Mouse (Mus musculus): ENCODE results near the gene Slc12a1. TPM values are rescaled to one million over a fixed set of nuclear protein-coding genes. Genes with fewer than 3 reads are reported as not detected.

Gene Slc12a1
- not detected for total RNA-seq (2023)

GRCm38 (mm10) chr2:125152388-125152787 lies at the start of gene Slc12a1:
Slc12a1 (plus strand) TSS chr2:125152505.

DNA sequence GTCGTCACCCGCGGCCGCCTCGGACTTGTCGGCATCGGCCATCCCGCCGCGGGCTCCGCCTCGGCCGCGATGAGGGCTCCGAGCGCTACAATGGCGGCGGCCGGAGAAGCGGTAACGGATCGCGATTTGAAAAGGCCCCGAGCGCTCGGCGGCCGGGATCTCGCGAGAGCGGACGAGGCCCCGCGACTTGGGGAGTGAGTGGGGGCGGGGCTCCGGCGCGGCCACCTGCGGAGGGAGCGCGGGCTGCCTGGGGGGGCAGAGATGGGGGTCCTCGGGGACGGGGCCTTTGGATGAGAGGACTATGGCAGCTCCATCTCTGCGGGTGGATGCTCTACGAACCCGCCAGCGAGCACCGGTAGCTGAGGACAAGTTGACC lies 28.8 kb upstream of the Slc12a1 start, which contains the start of gene Myef2:
Myef2 (minus strand) TSS at position 185 of the 376 bp plus-strand sequence.

DNA sequence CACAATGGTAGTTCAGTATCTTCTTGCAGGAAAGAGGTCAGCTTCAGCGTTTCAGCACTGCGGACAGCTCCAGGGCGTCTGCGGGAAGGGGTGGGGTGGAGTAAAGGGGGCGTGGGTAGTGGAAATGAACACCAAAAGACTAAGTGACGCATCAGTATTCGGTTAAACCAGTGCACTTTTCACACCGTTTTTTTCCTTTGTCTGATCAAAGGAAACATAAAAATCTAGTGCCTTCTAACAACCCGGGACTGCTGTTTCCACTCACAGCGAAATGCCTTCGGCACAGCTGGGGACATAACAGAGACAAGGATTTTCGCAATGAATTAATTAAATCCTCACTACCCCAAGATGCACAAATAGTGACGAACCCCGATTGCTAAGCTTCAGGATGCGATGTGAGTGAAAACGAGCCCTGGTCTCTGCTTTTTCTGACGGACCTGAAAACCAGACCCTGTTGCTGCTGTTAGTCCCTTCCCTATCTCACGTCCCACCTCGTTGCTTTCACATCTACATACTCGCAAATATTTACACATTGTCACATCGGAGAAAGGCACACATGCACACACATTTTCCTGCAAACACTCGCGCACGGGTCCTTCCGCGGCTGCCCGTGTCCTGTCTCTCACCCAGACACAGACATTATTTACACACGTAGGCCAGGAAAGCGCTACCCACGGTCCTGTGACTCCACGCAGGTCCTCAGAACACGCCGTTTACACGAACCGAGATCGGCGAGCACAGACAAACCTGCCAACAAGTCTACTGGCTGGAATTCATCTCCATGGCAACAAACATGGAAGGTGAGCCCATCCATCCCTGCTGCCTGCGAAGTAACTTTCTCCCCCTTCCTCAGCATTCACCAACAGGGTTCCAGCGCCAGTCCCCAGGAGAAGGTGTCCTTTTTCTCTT lies 16.1 kb upstream of the Slc12a1 start, which contains the start of gene Ctxn2:
Ctxn2 (plus strand) TSS at position 790 of the 909 bp plus-strand sequence.

GRCm38 (mm10) chr2:125247108-125247961 lies 95.0 kb downstream of the Slc12a1 start, which contains the start of gene Dut:
Dut (plus strand) TSS chr2:125247190.

Other genes starting within 250 kb of the Slc12a1 start
- gene Slc24a5, start 84.4 kb upstream of the Slc12a1 start, total RNA-seq (2023), result under 1 TPM; 0.18 to 0.26 TPM
- gene Myef2, start 28.8 kb upstream of the Slc12a1 start, total RNA-seq (2023), result 10 to 100 TPM; 13.3 to 14.4 TPM
- not detected for gene Ctxn2, start 15.8 kb upstream of the Slc12a1 start, total RNA-seq (2023)
- 10 to 100 TPM; 52.7 to 73.0 TPM for gene Dut, start 94.7 kb downstream of the Slc12a1 start, total RNA-seq (2023)

Data from neutrophil, adult 83 days (primary cell).